Mouse (Mus musculus): ENCODE measurements around the gene Add2.

Add2 gene

DNA sequence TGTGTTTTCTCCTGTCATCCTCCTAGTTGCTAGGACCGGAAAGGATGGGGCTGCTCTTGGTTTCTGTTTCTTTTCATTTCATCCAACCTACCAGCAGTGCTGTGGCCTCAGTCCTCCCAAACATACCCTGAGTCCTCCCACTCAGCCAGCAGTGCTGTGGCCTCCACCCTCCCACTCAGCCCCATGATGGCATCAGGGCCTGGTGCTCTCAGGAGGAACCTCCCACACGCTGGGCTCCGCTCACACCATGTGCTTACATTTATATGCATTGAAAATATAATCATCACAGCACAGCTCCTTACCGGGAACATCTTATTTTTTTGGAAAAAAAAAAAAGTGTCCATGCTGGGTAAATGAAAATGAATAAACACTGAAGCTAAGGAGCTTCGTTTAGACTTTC, 20.0 kb downstream of the Add2 start:
- DNase-seq (ENCODE audit: low spot score) = no peak

DNA sequence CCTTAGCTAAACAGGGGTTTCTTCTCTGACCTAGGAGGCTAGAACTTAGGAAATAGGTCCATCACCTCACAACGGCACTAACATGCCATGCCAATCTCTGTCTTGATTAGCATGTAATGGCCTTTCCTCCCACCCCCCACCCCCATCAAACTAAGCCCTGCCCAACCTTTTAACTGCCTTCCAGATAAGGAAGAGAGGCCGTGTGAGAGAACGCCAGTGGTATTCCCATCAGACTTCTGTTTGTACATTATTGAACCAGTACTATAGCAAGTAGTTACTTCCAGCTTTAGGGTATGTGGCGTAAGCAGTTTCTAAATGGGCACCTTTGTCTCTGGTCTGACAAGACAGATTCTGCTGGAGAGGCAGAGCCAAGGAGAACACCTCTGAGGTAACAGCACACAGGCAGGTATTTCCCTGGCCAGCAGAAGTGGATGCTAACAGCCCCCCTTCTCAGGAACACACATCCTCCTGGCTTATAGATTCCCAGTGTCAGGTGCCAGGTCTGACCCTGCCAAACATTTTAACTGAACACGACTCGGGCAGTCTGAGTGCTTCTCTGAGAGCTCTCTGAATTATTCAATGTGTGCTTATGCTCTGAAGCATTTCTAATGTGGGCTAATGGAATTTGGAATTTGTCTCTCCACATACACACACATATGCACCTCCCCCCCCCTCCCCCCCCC, 22.2 kb downstream of the Add2 start:
- no peak for DNase-seq (ENCODE audit: low spot score)

DNA sequence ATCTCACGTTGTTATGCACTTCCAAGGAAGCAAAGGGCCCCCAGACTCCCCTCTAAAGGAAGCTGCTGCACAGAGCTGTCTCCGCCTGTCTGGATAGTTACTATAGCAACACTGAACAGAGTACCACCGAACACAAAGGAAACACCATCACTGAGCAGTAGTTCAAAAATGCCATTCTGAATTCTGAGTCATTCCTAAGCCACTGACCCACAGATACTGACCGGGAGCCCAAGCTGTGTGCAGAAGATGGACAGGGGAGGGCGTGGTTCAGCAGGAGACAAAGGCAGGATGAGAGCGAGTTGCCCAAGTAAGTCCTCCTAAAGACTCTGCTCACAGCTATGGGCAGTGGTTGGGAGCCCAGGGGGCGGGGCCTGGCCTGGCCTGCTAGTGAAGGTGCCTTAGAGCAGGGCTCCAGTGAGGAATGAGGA, 23.6 kb downstream of the Add2 start:
- no peak for DNase-seq (ENCODE audit: low spot score)

DNA sequence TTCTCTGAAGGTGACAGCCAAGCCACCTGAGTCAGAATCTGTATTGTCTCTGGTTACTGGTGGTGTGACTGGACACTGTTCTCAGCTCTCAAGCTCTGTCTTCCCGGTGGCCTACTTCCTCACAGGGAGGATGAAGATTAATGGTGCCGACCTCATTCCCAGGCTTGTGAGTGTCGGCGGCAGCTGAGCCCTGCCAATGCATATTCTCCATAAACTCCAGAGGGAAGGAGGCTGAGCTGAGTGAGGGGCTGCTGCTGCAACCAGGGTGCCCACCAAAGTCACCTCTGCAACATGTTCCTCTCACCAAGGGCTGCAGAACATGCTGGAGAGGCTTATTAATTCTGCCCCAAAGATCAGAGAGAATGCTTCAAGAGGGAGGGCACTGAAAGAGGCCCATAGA, 24.1 kb downstream of the Add2 start:
- no peak for DNase-seq (ENCODE audit: low spot score)

DNA sequence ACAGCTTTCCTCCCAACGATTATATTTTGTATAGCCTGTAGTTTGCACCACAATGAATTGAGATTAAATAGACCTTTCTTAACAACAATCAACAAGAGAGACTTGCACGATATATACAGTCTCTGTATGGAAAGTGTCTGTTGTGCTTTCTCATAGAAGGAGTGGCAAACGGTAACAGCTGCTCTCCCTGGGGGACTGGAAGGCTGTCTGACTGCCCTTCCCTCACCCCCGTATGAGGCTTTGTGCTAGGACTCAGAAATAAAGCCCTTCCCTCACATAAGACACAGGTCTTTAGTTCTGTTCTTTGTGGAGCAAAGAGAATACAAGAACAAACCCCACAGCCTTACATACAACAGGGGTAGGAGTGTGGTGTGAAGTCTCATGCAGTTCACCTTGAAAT, 24.6 kb downstream of the Add2 start:
- no peak for DNase-seq (ENCODE audit: low spot score)

DNA sequence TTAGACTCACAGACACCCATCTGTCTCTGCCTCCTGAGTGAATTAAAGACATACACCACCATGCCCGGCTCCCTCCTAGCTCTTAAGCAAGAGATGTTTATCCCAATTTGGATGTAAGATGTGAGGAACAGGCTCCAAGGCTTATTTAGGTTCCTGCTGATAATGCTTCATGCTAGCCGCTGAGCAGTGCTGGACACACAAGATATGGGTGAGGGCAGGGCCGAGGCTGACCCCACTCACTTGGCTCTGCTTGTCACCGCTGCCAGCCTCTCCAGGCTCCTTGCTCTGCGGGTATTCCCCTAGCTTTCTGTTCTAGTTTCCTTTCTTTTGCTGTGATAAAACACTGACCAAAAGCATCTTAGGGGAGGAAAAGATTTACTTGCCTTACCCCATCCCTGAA, 25.1 kb downstream of the Add2 start:
- no peak for DNase-seq (ENCODE audit: low spot score)

DNA sequence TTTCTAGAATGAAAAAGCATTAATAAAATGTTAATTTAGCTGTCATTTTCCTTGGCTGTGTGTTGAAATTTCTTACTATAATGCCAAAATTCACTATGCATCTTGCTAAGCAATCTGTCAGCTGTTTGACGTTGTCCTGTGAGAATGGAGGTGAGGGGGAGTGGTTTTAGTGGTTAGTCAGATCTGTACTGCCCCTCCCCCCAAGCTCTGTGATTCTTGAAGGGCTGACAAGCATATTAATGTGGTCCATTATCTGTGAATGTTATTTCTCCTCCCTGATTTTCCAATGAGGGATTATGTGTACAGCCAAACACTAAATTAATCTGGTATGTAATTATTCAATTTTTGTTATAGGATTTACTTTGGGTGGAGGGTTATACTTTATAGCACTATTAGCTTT, 30.0 kb downstream of the Add2 start:
- DNase-seq (ENCODE audit: low spot score) = no peak

DNA sequence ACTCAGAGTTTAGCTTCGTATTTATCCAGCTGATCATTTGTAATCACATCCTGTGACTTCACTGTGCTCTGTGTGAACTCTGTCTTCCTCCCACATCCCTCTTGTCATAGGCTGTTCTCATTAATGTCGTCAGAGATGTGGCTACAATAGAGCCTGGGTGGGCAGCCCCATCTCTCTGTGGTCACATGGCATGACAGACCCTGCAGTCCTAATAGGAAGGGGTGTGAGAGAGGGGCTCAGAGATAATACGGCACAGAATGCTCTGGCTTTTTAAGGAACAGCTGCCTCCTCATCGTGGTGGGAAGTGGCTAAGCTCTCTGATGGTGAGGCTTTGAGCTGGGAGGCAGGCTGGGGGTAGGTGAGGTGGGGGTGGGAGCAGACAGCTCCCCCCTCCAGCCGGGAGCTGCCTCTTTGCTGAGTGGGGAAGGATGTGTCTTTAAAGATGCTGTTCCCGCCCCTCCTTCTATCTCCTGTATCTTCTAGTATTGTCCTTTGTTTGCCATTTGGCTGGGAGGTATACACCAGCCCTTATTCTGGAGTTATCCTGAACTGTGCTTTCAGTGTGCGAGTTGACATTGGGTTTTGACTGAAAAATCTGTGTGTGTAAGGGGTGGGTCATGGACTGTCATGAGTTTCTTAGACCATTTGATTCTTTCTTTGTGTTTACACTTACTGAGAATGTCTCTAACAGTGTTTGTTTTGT, 30.8 kb downstream of the Add2 start:
- DNase-seq (ENCODE audit: low spot score) = no peak

DNA sequence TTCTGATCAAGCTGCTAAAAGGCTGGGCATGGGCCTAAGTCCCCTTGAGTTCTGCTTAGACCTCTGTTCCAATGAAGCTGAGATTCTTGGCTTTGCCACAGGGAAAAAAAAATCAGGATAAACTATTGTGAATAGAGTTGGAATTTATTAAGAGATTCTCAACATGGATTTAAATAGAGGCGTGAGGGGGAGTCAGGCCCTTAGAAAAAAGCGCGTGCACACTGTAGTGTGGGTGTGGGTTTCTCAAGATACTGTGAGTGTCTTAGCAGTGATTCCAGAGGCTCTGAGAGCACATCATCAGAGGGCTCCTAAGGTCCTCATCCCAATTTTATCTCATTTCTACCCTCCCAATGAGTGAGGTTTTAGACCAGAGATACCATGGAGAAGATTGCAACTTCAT, 31.7 kb downstream of the Add2 start:
- no peak for DNase-seq (ENCODE audit: low spot score)

DNA sequence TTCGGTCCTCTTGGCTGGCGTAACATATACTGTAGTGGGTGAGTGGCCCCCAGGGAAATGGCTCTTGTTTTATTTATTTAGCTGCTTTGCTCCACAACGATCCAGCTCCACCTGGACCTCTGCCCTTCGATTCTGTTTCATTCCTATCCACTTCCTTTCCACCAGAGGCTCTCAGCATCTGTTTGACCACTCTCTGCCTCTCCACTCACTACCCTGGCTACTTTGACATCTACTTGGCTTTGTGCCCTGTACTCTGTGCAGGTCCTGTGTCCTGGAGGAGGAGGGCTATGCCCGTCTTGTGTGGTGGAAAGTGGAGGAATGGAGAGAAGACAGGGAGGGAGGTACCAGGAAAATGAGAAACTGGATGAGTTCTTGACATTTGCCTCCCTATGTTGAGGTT, 33.7 kb downstream of the Add2 start:
- no peak for DNase-seq (ENCODE audit: low spot score)

DNA sequence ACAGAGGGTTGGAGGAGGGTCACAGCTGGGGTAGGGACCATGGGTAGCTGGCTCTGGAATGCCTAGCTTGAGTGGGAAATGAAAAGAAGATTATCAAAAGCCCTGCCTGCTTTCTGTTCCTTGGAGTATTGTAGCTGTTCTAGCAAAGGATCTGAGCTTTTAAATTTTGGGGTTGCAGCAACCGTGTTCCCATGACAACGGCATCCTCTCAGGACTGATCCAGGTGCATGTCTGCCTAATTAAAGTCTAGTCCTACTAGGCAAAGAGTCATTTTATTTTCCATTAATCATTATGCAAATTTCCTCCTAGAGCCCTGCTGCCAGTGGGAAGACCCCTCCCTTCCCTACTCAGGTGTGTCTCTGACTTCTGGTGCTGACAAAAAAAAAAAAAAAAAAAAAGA, 34.2 kb downstream of the Add2 start:
- no peak for DNase-seq (ENCODE audit: low spot score)

DNA sequence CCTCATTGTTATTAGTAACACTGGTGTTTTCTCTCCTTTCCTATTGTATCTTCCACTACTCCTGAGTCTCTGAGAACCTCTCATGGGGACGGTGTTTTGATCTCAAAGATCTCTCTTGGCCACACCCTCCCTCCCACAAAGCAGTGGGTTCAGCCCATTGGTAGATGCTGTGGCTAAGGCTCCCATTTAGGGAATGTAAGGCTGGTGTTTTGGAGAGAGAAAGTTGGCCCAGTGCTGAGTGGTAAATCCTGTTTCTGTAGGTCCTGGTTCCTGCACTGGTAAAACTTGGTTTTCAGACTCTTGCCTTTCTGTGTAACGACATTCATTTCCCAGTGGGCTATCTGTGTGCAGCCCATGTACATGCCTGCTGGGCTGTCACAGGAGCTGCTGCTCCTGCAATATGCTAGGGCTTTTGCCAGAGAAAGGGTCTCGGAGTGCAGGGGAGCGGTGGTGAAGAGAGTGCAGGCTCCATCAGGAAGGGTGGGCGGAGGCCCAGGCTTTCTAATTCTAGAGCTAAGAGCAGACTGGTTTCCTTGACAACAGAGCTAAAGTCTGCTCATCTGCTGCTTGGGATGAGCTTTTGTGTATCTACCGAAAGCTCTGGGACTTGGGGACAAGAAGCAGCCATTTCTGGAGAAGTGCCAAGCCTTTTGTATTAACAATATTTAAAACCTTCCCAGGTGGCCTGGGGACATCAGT, 36.0 kb downstream of the Add2 start:
- DNase-seq (ENCODE audit: low spot score) = no peak

DNA sequence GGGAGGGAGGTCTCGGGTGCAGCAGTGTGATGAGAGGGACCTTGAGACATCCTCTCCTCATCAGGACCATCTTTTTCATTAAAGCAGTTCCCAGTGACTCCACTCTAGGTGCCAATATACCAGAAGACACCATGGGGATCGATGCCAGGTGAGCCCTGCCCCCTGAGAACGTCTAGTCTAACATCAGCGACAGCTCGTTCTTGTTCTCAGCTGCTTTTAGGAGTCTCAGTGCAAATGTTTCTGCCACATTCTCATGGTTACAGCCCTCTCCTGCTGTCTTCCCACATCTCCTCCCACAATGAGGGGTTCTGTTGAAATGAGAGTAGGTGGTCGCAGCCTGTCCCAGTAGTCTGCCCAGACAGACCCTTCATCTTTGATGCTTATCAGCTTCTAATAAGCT, 38.2 kb downstream of the Add2 start:
- DNase-seq (ENCODE audit: low spot score) = no peak

DNA sequence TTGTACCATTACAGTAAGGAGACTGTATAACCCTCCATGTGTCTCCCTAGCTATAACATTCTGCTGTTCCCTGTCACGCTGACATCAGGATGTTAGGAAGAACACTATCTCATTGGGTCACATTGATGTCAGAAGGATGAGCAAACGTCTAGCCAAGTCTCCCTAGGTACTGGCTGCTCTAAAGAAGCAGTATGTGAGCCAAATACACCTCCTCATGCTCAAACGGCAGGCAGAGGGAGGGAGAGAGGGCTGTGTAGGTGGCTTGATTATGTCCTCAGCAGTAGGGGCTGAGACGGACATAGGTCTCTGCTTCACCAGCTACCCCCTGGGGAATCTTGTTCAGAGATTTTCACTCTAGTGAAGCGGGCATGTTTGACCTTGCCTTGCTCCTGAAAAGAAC, 38.7 kb downstream of the Add2 start:
- DNase-seq (ENCODE audit: low spot score) = no peak

DNA sequence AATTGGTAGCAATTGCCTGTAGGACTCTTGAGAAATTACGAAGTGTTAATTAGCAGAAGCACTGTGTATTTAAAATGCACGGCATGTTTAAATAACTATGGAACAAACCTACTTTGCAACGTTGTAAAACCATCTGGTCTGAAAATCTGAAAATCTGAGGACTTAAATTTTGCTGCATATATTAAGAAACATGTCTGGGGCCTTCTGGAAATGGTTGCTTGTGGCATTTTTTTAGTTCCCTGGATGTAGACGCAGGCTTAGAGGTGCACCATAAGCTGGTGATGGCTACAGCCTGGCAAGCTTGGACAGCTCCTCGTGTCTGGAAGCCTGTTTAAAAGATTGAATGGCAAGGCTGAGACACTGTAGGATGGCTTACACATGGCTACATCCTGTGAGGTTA, 40.5 kb downstream of the Add2 start:
- DNase-seq (ENCODE audit: low spot score) = no peak

DNA sequence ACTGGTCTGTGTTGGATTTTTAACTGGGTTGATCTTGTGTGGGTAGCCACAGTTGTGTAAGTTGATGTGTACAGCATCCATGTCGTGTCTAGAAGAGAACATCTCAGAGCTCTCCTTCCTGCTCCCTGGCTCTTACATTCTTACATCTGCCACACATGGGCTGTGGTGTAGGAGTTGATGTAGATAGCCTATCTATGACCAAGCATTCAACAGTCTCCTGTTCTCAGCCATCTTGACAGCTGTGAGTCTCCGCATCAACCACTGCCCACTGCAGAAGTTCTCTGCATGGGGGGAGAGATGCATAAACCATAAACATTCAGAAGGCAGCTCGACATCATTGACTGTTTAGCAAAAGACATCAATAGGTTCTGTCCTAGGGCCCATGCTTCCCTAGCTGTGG, 41.4 kb downstream of the Add2 start:
- no peak for DNase-seq (ENCODE audit: low spot score)

DNA sequence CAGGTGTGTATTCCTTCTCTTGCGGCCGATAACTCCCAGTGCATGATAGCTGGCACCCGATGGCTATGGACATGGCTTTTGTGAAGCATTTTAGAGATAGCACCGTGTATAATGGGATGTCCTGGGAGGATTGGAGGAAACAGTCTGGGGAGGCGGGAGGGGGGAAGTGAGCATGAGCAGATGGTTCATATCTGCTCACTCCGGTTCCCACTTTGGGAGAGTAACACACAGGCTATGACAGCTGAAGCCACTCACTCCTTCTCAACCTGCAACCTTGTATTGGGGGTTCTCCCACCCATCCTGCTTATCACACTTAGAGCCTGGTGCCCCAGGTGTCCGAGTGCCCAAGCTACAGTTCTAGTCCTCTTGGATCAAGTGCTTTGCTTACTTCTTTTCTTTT, 41.8 kb downstream of the Add2 start:
- no peak for DNase-seq (ENCODE audit: low spot score)

DNA sequence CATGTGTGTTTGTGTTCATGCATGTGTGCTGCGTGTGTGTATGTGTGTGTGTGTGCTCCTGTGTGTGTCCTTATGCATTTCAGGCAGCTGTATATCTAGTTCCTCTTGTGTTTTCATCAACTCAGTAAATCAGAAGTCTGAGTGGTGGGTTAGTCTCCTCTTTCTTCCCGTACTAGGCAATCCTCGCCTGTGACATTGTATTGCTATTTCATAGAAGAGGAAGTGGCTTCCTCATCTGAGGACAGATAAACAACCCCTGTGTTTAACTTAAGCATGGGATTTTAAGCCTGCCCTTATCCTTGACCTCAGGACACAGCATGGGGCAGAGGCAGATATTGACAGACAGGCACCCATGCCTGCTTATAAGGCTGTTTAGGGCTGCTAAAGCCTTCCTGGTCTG, 45.4 kb downstream of the Add2 start:
- no peak for DNase-seq (ENCODE audit: low spot score)

DNA sequence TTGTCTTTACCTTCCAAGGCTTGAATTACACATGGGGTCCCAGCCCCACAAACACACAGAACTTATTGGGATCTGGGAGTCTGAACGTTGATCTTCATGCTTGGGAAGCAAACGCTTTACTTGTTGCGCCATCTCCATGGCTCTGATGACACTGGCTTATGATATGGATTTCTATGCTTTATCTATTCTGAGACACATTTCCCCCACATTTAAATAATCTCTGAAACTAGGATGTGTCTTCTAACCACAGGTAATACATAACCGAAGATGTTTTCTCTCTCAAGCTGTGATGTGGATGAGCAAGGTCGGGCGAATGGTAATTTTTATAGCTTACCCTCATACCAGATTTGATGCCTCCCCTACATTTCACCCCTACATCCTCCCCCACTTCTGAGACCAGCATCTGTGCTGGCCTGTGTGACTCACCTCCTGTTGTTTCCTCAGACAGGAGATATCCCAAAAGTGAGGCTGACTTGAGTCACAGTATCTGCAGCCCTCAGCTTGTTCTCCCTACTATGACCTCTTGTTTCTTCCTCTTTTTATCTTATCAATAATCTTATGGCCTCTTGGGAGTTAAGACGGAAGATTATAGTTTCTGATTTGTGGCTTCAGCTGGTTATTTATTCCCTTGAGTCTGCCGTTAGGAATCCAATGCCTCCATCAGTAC, 46.2 kb downstream of the Add2 start:
- DNase-seq (ENCODE audit: low spot score) = no peak

DNA sequence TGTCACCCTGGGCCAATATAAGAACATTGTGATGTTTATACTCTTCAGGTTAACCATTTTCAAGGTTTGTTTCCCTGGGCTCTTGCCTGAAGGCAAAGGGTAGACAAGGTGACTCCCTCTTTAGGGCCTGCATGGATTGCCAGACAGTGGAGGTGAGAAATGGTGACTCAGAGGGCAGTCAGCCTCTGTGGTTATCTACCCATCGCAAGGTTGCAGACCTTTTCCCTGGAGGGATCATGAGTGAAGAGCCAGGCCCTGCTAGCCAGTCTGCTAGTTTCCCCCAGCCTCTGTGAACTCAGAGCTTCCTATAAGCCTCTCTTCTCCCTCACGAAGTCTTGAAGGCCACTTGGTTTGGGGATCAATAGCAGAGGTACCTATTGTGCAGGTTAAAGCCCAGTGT, 48.0 kb downstream of the Add2 start:
- no peak for DNase-seq (ENCODE audit: low spot score)

DNA sequence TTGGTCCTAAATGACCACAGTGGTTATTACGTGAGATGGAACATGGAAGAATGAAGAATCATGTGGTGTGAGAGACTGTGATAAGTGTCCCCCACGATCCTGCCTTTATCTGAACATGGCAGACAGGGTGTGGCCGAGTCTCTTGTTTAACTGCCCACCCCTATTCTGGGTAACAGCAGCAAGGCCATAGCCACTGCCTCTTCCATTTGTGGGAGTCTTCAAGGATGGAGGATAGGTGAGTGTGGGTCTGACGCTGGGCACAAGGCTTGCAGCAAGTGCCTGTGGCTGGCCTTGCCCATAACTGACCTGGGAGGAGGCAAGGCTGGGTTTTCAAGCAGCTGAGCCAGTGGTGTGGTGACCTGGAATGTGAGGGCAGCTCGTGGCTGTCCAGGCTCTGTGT, 49.4 kb downstream of the Add2 start:
- no peak for DNase-seq (ENCODE audit: low spot score)

DNA sequence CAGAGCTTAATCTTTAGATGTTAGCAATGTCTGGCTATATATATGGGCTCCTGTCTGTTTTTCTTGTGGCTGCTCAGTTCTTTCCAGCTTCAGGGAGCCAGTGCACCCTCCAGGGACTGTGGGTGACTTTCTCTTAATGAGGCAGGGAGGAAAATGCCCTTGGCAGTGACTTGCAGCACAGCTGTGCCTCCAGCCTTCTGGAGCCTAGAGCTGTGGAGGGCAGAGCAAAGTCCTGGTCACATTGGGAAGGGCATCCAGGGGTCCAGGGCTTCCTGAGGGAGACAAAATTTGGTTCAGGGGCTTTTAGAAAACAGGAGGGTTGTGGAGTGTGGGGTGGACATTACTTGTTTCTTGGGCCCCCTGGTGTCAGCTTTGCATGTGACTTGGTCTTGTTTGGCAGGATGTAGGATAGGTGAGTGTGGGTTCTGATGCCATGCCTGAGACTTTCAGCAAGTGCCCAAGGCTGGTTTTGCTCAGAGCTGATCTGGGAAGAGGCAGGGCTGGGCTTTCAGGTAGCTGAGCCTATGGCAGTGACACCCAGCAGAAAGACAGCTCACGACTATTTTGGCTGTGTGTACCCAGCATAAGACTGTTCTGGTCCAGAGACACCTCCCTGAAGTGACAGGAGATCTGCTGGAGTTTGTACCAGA, 50.0 kb downstream of the Add2 start:
- DNase-seq (ENCODE audit: low spot score) = no peak
